Mouse (Mus musculus) lung, postnatal 0 days (tissue): ENCODE measurements at regions not wholly inside any gene's neighbourhood (a gene's known extent, or its start where the extent isn't known, plus 50 kb on each side); places are given as distances from the start of the nearest gene placed in this dataset.

Experiments used
- ATAC-seq: fragments of 200-750 bp; cut with Nextera tagmentation; 2 replicates; pipeline ENCODE4 v1.8.0; 2017; ENCODE audit warnings: moderate library complexity
- DNase-seq: peaks from one replicate; pipeline ENCODE4 v3.0.0-alpha.2; 2016; ENCODE audit warnings: low spot score
- H3K27ac ChIP-seq: fragments of 300-500 bp; sonication (generic); 2 replicates; pipeline ENCODE4 v1.5.1; 2014; ENCODE audit warnings: antibody characterized with exemption, mild to moderate bottlenecking, low read length, mixed read lengths
- H3K27me3 ChIP-seq: fragments of 300-500 bp; sonication (generic); replicated peaks from 2 replicates; pipeline ENCODE4 v1.6.1; 2014; ENCODE audit warnings: low read length, mixed read lengths; ENCODE audit not compliant: insufficient read depth
- H3K36me3 ChIP-seq: fragments of 300-500 bp; sonication (generic); 2 replicates; pipeline ENCODE4 v1.6.1; 2014; ENCODE audit warnings: low read length, mixed read lengths; ENCODE audit not compliant: insufficient read depth
- H3K4me1 ChIP-seq: fragments of 300-500 bp; sonication (generic); 2 replicates; pipeline ENCODE4 v1.6.1; 2014; ENCODE audit warnings: antibody characterized with exemption, low read depth, low read length, mixed read lengths; ENCODE audit not compliant: insufficient read depth
- H3K4me2 ChIP-seq: fragments of 300-500 bp; sonication (generic); replicated peaks from 2 replicates; pipeline ENCODE4 v1.6.1; 2014; ENCODE audit warnings: low read depth, mild to moderate bottlenecking, low read length, moderate library complexity, mixed read lengths
- H3K4me3 ChIP-seq: fragments of 300-500 bp; sonication (generic); 2 replicates; pipeline ENCODE4 v1.5.1; 2014; ENCODE audit warnings: low read depth, low read length
- H3K9ac ChIP-seq: fragments of 300-500 bp; sonication (generic); replicated peaks from 2 replicates; pipeline ENCODE4 v1.6.1; 2014; ENCODE audit warnings: low read depth, mild to moderate bottlenecking
- H3K9me3 ChIP-seq: fragments of 300-500 bp; sonication (generic); 2 replicates; pipeline ENCODE4 v1.6.1; 2016; ENCODE audit warnings: low read length, mixed read lengths
- CTCF ChIP-seq: IDR thresholded peaks from 2 replicates; pipeline ENCODE4 v1.5.1; 2016; ENCODE audit warnings: antibody characterized with exemption, mild to moderate bottlenecking
- EP300 ChIP-seq: IDR thresholded peaks from 2 replicates; pipeline ENCODE4 v1.6.1; 2016; ENCODE audit warnings: antibody characterized with exemption, mild to moderate bottlenecking, control low read depth
- WGBS: fragments of 180-500 bp; shearing (Covaris S2); extraction: QIAGEN DNeasy Blood & Tissue Kit; methylation state at CpG from one replicate; pipeline ENCODE4 v1.1.7; 2014; 5-methylcytosine and 5-hydroxymethylcytosine counted together

GRCm38 (mm10) chr10:125765103-125765820 lies 200.7 kb upstream of the Lrig3 start:
- H3K4me1 ChIP-seq = no peaks in the 10 kb centered on the region
- no peaks in the 10 kb centered on the region for H3K36me3 ChIP-seq
- H3K27me3 ChIP-seq = no peaks in the 10 kb centered on the region
- H3K9me3 ChIP-seq = no peaks in the 10 kb centered on the region
- no peak overlapping the region for H3K27ac ChIP-seq
- no peak for ATAC-seq
- H3K4me3 ChIP-seq = no peak overlapping the region
- no peak for DNase-seq
- WGBS = 60% methylated on average over 10 of the region's 10 CpGs
- TF ChIP-seq CTCF (no peak), EP300 (no peak)
- no peak overlapping the region for H3K4me2 ChIP-seq
- no peak overlapping the region for H3K9ac ChIP-seq

- WGBS = 48% methylated on average over 3 of the region's 3 CpGs
- no peaks in the 10 kb centered on the region for H3K4me1 ChIP-seq
- no peak overlapping the region for H3K9ac ChIP-seq
- H3K27ac ChIP-seq = no peak overlapping the region
- no peaks in the 10 kb centered on the region for H3K27me3 ChIP-seq
- DNase-seq = no peak
- H3K36me3 ChIP-seq = no peaks in the 10 kb centered on the region
- no peak overlapping the region for H3K4me3 ChIP-seq
- no peak for TF ChIP-seq CTCF
- no peak for TF ChIP-seq EP300
- no peak for ATAC-seq
- H3K9me3 ChIP-seq = no peaks in the 10 kb centered on the region
- no peak overlapping the region for H3K4me2 ChIP-seq
These were observed 197.7 kb upstream of the Lrig3 start for GRCm38 (mm10) chr10:125768281-125768680.

GRCm38 (mm10) chr10:125773541-125773940 lies 192.4 kb upstream of the Lrig3 start:
- Histone ChIP-seq H3K27me3 (no peaks in the 10 kb centered on the region), H3K27ac (no peak overlapping the region), H3K36me3 (no peaks in the 10 kb centered on the region), H3K9ac (no peak overlapping the region), H3K4me3 (no peak overlapping the region), H3K4me2 (no peak overlapping the region), H3K9me3 (no peaks in the 10 kb centered on the region), H3K4me1 (no peaks in the 10 kb centered on the region)
- WGBS = 76% methylated on average over 7 of the region's 7 CpGs
- no peak for DNase-seq
- ATAC-seq = no peak
- TF ChIP-seq EP300 = no peak
- no peak for TF ChIP-seq CTCF

- ATAC-seq = no peak
- Histone ChIP-seq H3K9ac (no peak overlapping the region), H3K9me3 (no peaks in the 10 kb centered on the region), H3K36me3 (no peaks in the 10 kb centered on the region), H3K4me1 (peaks cover 10% of the 10 kb centered on the region; the same call in 1 of the 2 replicates), H3K27me3 (no peaks in the 10 kb centered on the region), H3K4me2 (no peak overlapping the region), H3K27ac (no peak overlapping the region), H3K4me3 (no peak overlapping the region)
- TF ChIP-seq EP300 (no peak), CTCF (no peak)
- 36% methylated on average over 6 of the region's 6 CpGs for WGBS
- DNase-seq = no peak
These were observed 183.5 kb upstream of the Lrig3 start for GRCm38 (mm10) chr10:125782486-125782885.

GRCm38 (mm10) chr10:125784896-125785295 lies 181.1 kb upstream of the Lrig3 start:
- Histone ChIP-seq H3K9ac (no peak overlapping the region), H3K4me2 (peak overlapping the region; percentile 64), H3K4me3 (no peak overlapping the region), H3K4me1 (peaks cover 10% of the 10 kb centered on the region; the same call in 1 of the 2 replicates), H3K36me3 (no peaks in the 10 kb centered on the region), H3K9me3 (no peaks in the 10 kb centered on the region), H3K27me3 (no peaks in the 10 kb centered on the region), H3K27ac (no peak overlapping the region)
- TF ChIP-seq EP300 (no peak), CTCF (peak; percentile 70)
- peak; percentile 59; the same call in 1 of the 2 replicates for ATAC-seq
- 5% methylated on average over 2 of the region's 2 CpGs for WGBS
- DNase-seq = peak; percentile 38

GRCm38 (mm10) chr10:125785448-125786196 lies 180.3 kb upstream of the Lrig3 start:
- Histone ChIP-seq H3K4me3 (peak overlapping the region; percentile 26; the same call in 1 of the 2 replicates), H3K9ac (no peak overlapping the region), H3K27me3 (no peaks in the 10 kb centered on the region), H3K9me3 (no peaks in the 10 kb centered on the region), H3K36me3 (no peaks in the 10 kb centered on the region), H3K4me2 (peak overlapping the region; percentile 64), H3K27ac (no peak overlapping the region), H3K4me1 (peaks cover 10% of the 10 kb centered on the region; the same call in 1 of the 2 replicates)
- 7% methylated on average over 16 of the region's 16 CpGs for WGBS
- TF ChIP-seq EP300 (no peak; the same call in 1 of the 2 replicates), CTCF (no peak)
- DNase-seq = peak; percentile 14
- peak; percentile 30; the same call in 1 of the 2 replicates for ATAC-seq
